Mouse (Mus musculus) limb, embryonic 12.5 days (tissue): Measurements from ENCODE around the gene Lhfp. TPM values are rescaled to one million over a fixed set of nuclear protein-coding genes. Genes with fewer than 3 reads are reported as not detected.

Experiments
- ATAC-seq: fragments of 200-750 bp; cut with Nextera tagmentation; 2 replicates; pipeline ENCODE4 v1.8.0; 2017; ENCODE audit warnings: low read depth, moderate TSS enrichment; ENCODE audit not compliant: insufficient number of reproducible peaks, insufficient read depth, low FRiP score, low TSS enrichment
- H3K27ac ChIP-seq: fragments of 300-500 bp; sonication (generic); 2 replicates; pipeline ENCODE4 v1.5.1; 2016; ENCODE audit warnings: mild to moderate bottlenecking, moderate library complexity
- H3K27me3 ChIP-seq: fragments of 300-500 bp; sonication (generic); 2 replicates; pipeline ENCODE4 v1.6.1; 2016; ENCODE audit warnings: mild to moderate bottlenecking, moderate library complexity
- H3K36me3 ChIP-seq: fragments of 300-500 bp; sonication (generic); 2 replicates; pipeline ENCODE4 v1.6.1; 2016; ENCODE audit warnings: mild to moderate bottlenecking, moderate library complexity
- H3K4me1 ChIP-seq: fragments of 300-500 bp; sonication (generic); replicated peaks from 2 replicates; pipeline ENCODE4 v1.6.1; 2016
- H3K4me2 ChIP-seq: fragments of 300-500 bp; sonication (generic); 2 replicates; pipeline ENCODE4 v1.6.1; 2016; ENCODE audit warnings: mild to moderate bottlenecking, moderate library complexity
- H3K4me3 ChIP-seq: fragments of 300-500 bp; sonication (generic); replicated peaks from 2 replicates; pipeline ENCODE4 v1.5.1; 2016; ENCODE audit warnings: mild to moderate bottlenecking
- H3K9ac ChIP-seq: fragments of 300-500 bp; sonication (generic); replicated peaks from 2 replicates; pipeline ENCODE4 v1.6.1; 2016; ENCODE audit warnings: mild to moderate bottlenecking, moderate library complexity
- H3K9me3 ChIP-seq: fragments of 300-500 bp; sonication (generic); 2 replicates; pipeline ENCODE4 v1.6.1; 2016; ENCODE audit warnings: mild to moderate bottlenecking, moderate library complexity
- WGBS: fragments of 180-500 bp; shearing (Covaris S2); methylation state at CpG from one replicate; pipeline ENCODE4 v1.1.7; 2016; 5-methylcytosine and 5-hydroxymethylcytosine counted together
- polyA plus RNA-seq: library from polyadenylated mRNA; unstranded; fragments of >200 nt; fragmentation: Nextera tagmentation; extraction: Ambion mirVana; gene quantifications from 2 replicates; pipeline ENCODE4 v1.2.1, GENCODE M21; 2016

Gene Lhfp
- 56.5 and 66.7 TPM in 2 replicates for polyA plus RNA-seq

DNA sequence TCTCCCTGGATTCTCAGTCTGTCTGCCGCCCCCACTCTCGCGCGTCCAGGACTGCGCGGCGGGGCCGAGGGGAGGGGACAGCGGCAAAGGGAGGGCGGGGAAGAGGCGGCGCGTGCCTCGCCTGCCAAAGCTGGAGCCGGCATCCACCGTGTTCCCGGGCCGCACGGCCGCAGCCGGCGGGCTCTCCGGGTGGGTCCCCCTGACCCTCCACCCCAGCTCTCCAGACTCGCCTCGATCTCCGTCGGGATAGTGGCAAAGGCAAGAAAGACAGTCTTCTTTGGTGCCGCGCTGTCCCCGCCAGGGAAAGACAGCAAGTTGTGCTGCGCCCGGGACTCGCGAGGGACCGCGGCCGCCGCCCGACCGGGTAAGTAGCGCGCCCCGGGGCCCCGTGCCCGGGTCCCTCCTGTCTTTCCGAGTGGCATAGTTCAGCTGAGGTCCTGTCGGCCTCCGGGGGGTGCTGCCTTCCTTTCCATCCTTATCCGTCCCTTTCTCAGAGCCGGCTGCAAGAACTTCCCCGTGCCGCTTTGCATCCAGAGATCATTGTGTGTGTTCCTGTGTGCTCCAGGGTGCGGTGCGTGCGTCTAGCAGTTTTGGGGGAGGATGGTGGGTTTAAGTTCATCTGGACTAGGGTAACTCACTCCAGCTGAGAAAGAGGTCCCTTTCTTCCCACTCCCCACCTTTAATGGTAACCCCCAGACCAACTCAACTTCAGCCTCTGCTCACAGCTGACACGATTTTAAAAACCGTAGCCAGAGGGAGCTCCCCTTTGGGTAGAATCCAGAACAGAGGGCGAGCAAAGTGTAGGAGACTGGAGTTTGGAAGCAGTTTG, at the start of gene Lhfp:
Gene Lhfp (plus strand): TSS at position 118 of the 829 bp plus-strand sequence.
- H3K4me2 ChIP-seq, result peak within 1 kb of the TSS; percentile 87
- H3K27ac ChIP-seq, result peak within 1 kb of the TSS; percentile 86
- no peaks in the 10 kb centered on the region for H3K36me3 ChIP-seq
- peaks cover 42% of the 10 kb centered on the region for H3K4me1 ChIP-seq
- peak within 1 kb of the TSS; percentile 83 for H3K9ac ChIP-seq
- no peaks in the 10 kb centered on the region for H3K9me3 ChIP-seq
- under 1% methylated on average over 57 of the region's 58 CpGs for WGBS
- peaks cover 6% of the 10 kb centered on the region; the same call in 1 of the 2 replicates for H3K27me3 ChIP-seq
- H3K4me3 ChIP-seq, result peak within 1 kb of the TSS; percentile 76
- ATAC-seq, result peak; percentile 77

- no peak for ATAC-seq
- Histone ChIP-seq H3K4me3 (no peak overlapping the region), H3K4me1 (no peaks in the 10 kb centered on the region), H3K27ac (no peak overlapping the region), H3K27me3 (no peaks in the 10 kb centered on the region), H3K4me2 (no peak overlapping the region), H3K36me3 (peaks cover 72% of the 10 kb centered on the region), H3K9ac (no peak overlapping the region), H3K9me3 (no peaks in the 10 kb centered on the region)
- WGBS, result 90% methylated on average over 10 of the region's 10 CpGs
Observed at GRCm38 (mm10) chr3:52993296-52993695, 48.0 kb upstream of the Lhfp start.

- 71% methylated on average over 5 of the region's 5 CpGs for WGBS
- Histone ChIP-seq H3K4me1 (peaks cover 5% of the 10 kb centered on the region; the same call in 1 of the 2 replicates), H3K4me2 (no peak overlapping the region), H3K27me3 (no peaks in the 10 kb centered on the region), H3K9ac (no peak overlapping the region), H3K9me3 (no peaks in the 10 kb centered on the region), H3K36me3 (peaks cover 64% of the 10 kb centered on the region), H3K4me3 (no peak overlapping the region), H3K27ac (no peak overlapping the region)
- ATAC-seq, result no peak
Observed at GRCm38 (mm10) chr3:52994666-52995065, 46.7 kb upstream of the Lhfp start.

DNA sequence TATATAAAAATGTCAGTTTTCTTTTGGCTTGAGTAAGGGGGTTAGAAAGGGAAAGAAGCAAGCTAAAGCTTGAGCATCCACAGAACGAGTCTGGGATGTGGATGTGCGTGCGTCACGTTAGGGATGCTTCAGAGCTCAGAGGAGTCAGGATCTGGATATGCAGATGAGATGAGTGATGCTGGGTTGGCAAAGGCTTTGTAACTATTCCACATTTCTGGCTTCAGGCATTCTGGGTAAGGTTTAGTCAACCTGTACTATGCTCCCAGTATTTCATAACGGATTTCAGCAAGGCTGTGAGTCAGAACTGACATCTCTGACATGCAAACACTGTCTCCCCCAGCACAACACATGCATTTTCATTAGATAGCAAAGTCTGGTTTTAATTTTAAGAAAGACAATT, 44.7 kb upstream of the Lhfp start:
- WGBS, result 95% methylated on average over 5 of the region's 5 CpGs
- Histone ChIP-seq H3K4me3 (no peak overlapping the region), H3K9ac (no peak overlapping the region), H3K27me3 (no peaks in the 10 kb centered on the region), H3K27ac (no peak overlapping the region), H3K4me2 (no peak overlapping the region), H3K4me1 (peaks cover 9% of the 10 kb centered on the region), H3K9me3 (no peaks in the 10 kb centered on the region), H3K36me3 (peaks cover 64% of the 10 kb centered on the region)
- ATAC-seq, result no peak

DNA sequence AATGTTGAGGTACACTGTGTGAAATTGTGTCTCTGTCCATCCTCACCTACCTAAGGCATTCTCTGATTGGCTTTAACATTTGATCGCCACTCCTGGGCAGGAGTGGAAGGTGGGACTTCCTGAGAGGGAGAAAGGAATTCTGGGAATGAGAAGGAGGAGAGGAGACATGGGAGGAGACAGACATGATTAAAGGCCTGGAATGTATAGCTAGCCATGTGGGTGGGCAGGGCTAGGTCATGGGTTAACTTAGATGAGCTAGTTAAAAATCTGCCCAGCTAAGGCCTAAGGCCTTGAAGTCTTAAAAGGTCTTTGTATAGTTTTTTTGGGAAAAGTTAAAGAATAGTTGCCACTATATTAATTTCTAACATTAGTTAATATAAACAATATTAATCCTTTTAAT, 43.9 kb upstream of the Lhfp start:
- Histone ChIP-seq H3K27ac (no peak overlapping the region), H3K4me2 (no peak overlapping the region), H3K4me1 (peaks cover 9% of the 10 kb centered on the region), H3K9me3 (no peaks in the 10 kb centered on the region), H3K27me3 (no peaks in the 10 kb centered on the region), H3K36me3 (peaks cover 66% of the 10 kb centered on the region), H3K4me3 (no peak overlapping the region), H3K9ac (no peak overlapping the region)
- WGBS, result 76% methylated on average over 1 of the region's 1 CpGs
- no peak for ATAC-seq

- Histone ChIP-seq H3K36me3 (peaks cover 59% of the 10 kb centered on the region), H3K27ac (no peak overlapping the region)
- WGBS, result 50% methylated on average over 15 of the region's 15 CpGs
Observed at GRCm38 (mm10) chr3:52999016-52999744, 42.1 kb upstream of the Lhfp start.

DNA sequence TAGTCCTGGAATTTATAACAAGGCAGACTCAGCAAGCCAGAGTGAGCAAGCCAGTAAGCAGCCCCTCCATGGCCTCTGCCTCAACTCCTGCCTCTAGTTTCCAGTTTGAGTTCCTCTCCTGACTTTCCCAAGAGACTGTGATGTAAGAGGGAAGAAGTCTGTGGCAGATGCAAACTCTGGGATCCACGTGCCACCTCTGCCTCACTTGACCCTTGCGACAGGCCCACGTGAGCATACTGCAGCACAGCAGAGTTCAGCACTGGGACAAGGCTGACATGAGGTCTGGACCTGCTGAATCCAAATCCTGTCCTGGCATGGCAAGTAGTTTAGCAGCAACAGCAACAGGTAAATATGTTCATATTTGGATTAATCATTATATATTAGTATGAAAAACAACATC, 41.3 kb upstream of the Lhfp start:
- Histone ChIP-seq H3K4me1 (peaks cover 9% of the 10 kb centered on the region), H3K27me3 (no peaks in the 10 kb centered on the region), H3K9ac (no peak overlapping the region), H3K27ac (no peak overlapping the region), H3K36me3 (peaks cover 61% of the 10 kb centered on the region), H3K4me3 (no peak overlapping the region), H3K4me2 (no peak overlapping the region), H3K9me3 (no peaks in the 10 kb centered on the region)
- no peak for ATAC-seq
- WGBS, result 76% methylated on average over 3 of the region's 3 CpGs

More at GRCm38 (mm10) chr3:52999016-52999744, 42.1 kb upstream of the Lhfp start:
- no peak for ATAC-seq
- H3K4me3 ChIP-seq, result no peak overlapping the region
- no peaks in the 10 kb centered on the region for H3K9me3 ChIP-seq
- no peak overlapping the region for H3K4me2 ChIP-seq
- peaks cover 9% of the 10 kb centered on the region for H3K4me1 ChIP-seq
- H3K27me3 ChIP-seq, result no peaks in the 10 kb centered on the region
- H3K9ac ChIP-seq, result no peak overlapping the region

- 56% methylated on average over 6 of the region's 6 CpGs for WGBS
- ATAC-seq, result no peak
- peaks cover 64% of the 10 kb centered on the region for H3K36me3 ChIP-seq
- H3K4me3 ChIP-seq, result no peak overlapping the region
- no peak overlapping the region for H3K27ac ChIP-seq
- H3K4me1 ChIP-seq, result peaks cover 9% of the 10 kb centered on the region
- no peak overlapping the region for H3K4me2 ChIP-seq
- no peak overlapping the region for H3K9ac ChIP-seq
- no peaks in the 10 kb centered on the region for H3K27me3 ChIP-seq
- H3K9me3 ChIP-seq, result no peaks in the 10 kb centered on the region
Observed at GRCm38 (mm10) chr3:53002076-53002475, 39.3 kb upstream of the Lhfp start.

DNA sequence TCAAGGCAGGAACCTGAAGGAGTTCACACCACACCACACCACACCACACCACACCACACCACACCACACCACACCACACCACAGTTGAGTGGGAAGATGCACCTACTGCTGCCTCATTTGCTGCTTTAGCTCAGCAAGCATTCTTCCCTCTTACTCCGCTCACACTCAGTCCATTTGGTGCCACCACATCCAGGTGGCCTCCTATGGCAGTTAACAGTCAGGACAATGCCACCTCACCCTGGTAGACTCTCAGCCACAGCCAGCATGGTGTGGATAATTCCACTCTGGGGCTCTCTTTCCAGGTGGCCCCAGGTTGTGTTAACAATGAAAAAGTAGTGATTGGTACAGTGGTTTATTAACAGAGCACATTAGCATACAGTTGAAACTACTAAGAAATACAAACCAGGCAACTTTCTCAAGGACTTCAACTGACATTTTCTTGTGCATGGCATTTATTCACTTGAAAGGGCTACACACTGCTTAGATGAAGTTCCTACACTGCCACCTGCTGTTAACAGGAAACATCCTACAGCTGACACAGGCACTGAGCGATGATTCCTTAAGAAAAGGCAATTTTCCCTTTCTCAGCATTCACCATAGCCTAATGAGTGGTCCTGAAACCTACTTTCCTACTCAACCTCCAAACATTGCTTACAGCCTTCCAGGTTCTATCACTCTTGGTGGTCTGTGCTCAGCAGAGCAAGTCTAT, 36.8 kb upstream of the Lhfp start:
- Histone ChIP-seq H3K9ac (no peak overlapping the region), H3K36me3 (peaks cover 76% of the 10 kb centered on the region), H3K4me2 (no peak overlapping the region), H3K27me3 (no peaks in the 10 kb centered on the region), H3K27ac (no peak overlapping the region), H3K4me3 (no peak overlapping the region), H3K4me1 (peaks cover 4% of the 10 kb centered on the region), H3K9me3 (no peaks in the 10 kb centered on the region)
- 69% methylated on average over 2 of the region's 2 CpGs for WGBS
- no peak for ATAC-seq

GRCm38 (mm10) chr3:53007411-53007810, 33.9 kb upstream of the Lhfp start:
- no peak overlapping the region for H3K4me2 ChIP-seq
- no peak overlapping the region for H3K27ac ChIP-seq
- H3K4me3 ChIP-seq, result no peak overlapping the region
- H3K27me3 ChIP-seq, result no peaks in the 10 kb centered on the region
- WGBS, result 94% methylated on average over 8 of the region's 8 CpGs
- H3K4me1 ChIP-seq, result no peaks in the 10 kb centered on the region
- no peak for ATAC-seq
- H3K36me3 ChIP-seq, result peaks cover 72% of the 10 kb centered on the region
- no peak overlapping the region for H3K9ac ChIP-seq
- H3K9me3 ChIP-seq, result no peaks in the 10 kb centered on the region
